Mouse (Mus musculus): ENCODE results near the gene Mthfd2.

The Mthfd2 gene

DNA sequence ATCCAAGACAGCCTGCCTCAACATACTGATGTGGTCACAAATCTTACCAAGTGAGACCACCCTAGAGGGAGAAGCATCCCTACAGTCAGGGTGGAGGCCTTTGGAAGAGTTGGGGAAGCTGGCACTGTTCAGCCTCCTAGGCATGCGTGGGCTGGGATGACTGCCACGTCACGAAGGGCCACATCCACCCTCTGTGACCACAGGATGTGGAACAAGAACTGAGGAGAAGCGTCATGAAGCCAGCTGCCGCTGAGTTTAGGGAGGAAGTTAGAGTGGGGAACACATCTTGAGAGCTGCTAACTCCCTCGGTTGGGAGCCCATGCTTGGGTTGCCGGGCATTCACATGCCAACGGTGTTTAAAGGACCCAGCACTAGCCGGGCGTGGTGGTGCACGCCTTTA is 52.0 kb downstream of the Mthfd2 start:
- CTCF ChIA-PET: no interaction called here

DNA sequence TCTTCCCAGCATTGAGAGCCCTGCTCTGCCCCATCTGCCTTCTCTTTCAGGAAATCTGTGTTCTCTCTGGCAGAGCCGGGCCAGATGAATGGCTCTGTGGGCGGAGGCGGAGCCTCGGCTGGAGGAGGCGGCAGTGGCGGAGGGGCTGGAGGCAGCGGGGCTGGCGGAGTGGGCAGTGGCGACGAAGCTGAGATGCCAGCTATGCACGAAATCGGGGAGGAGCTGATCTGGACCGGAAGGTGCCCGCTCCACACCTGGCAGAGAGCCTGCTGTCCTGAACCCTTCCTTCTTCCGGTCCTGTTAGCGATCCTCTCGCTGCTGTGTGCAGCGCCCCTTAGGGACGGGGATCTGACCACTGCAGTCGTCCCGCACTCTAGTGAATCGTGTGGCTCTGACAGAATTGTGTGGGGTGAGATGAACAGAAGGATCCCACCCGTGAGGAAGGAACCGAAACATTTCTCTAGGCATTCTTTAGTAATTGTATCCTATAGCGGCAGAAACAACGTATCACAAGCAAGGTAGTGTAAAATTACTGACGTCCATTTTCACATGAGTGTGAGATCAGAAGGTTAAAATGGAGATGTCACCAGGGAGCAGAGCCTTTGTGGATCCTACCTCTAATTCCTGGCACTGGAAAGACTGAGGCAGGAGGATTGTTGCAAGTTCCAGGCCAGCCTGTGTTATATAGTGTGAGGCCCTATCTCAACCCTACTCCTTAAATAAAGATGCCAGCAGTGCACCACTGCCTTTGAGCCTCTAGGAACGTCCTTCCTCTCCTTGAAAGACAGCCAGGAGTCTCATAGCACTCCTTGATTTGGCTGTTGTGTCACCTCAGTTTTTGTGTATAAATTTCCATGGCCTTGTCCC is 57.3 kb downstream of the Mthfd2 start:
- CTCF ChIA-PET: no interaction called here

DNA sequence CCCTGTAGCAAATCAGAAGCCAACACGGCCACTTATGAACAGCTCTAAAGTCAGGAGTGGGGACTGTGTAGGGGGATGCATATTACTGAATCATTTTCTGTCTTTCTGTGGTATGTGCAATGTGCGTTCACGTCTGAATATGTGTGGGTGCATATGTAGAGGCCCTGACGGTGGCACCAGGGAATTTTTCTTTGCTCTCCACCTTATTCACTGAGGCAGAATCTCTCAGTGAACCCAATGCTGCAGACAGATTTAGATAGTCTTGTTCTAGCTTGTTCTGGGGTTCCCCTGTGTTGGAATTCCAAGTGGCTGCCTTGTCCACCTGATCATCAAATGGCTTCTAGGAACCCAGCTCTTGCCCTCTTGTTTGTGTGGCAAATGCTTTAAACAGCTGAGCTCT is 58.1 kb downstream of the Mthfd2 start:
- CTCF ChIA-PET: no interaction called here

DNA sequence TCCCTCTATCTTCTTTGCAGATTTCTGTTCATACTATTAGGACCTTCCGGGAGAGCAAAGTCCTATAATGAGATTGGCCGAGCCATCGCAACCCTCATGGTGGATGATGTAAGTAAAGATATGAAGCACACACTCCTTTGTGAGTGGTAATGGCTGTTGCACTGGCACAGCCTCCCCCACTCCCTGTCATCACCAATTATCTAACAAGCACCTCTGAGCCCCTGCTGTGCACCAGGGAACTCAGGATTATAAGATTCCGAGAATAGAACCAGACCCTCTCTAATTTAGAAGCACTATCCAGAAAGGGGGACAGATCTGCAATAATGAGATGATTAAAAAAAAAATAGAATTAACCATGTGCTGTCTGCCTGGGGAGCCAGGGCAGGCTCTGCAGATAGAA is 60.1 kb downstream of the Mthfd2 start:
- CTCF ChIA-PET: no interaction called here

DNA sequence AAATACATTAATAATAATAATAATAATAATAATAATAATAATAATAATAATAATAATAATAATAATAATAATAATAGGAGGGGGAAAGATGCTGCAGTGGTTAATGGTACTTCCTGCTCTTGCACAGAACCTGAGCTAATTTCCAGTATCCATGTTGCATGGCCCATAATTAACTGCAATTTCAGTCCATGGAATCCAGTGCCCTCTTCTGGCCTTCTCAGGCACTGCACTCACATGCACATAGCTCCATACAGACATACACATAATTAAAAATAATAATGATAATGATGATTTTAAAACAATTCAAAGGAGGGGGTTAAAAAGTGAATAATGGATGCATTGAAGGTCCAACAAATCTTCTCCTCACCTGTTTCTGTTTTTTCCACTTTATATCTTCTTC is 60.5 kb downstream of the Mthfd2 start:
- CTCF ChIA-PET: no interaction called here

DNA sequence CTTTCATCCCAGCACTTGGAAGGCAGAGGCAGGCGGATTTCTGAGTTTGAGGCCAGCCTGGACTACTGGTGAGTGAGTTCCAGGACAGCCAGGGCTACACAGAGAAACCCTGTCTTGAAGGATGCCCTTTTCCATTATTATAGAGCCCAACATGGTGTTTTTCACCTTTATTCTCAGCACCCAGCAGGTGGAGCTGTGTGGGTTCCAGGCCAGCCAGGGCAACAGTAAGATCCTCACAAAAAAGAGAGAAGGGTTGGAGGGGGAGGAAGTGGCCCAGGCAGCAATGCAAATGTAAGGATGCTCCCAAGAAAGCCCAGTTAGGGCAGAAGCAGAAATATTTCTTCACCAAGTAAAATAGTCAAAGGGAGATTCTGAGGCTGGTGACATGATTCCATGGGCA is 61.2 kb downstream of the Mthfd2 start:
- CTCF ChIA-PET: no interaction called here

Measured in spleen, embryonic (tissue).